Mouse (Mus musculus) left cerebral cortex, postnatal 4 days (tissue): ENCODE results near the gene Hoxa3. TPM values are rescaled to one million over a fixed set of nuclear protein-coding genes. Genes with fewer than 3 reads are reported as not detected.

ENCODE experiments used
- DNase-seq: peaks from one replicate; pipeline ENCODE4 v3.0.0-alpha.2; 2022
- intact Hi-C: fragments of 180-260 bp; cut with DNase I; formaldehyde crosslinking; loops from one replicate; pipeline ENCODE4 v1.15.1; 2025
- total RNA-seq, 2 experiments: library from RNA; stranded (reverse); gene quantifications; 2 replicates each; pipeline ENCODE4 v1.2.3; 2021

The Hoxa3 gene
- total RNA-seq, 2 experiments from 2014 or later, result not detected

DNA sequence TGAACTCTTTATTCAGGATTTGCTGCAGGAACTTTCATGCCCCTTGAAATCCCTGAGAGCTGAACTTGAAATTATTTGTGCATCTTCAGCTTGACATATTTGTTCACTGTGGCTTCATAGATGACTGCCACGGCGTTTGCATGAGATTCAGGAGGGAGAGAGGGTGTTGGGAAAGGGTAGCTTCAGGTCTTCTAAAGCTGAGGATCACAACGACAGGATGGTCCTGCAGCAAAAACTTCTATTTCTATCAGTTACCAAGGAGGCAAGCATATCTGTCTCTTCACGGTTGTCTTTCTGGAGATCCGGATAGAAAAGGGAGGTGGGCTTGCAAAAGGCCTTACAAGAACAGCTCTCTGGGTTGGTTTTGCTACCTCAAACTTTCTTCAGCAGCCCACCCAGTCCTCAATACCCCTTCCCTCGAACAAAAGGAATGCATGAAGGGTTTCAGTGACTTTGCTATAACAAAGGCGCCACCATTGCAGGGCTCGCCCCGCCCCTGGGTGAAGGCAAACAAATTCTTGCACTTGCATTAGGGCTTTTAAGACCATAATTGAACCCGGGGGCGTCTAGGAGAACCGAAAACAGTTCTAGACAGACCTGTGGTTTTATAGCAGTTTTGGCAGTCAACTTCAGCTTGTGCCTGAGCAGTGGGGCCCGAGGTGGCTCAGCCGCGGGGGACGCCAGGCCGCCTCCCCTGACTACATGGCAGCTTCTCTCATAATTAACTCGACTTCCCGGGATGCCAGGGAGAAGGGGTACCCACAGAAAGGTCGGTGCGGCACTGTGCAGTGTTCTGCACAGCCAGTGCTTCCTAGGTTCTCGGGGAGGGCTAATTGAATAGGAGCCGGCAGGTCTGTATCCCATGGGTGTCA lies 34.9 kb upstream of the Hoxa3 start:
- no peak for DNase-seq
- intact Hi-C loops, result no loop called here

DNA sequence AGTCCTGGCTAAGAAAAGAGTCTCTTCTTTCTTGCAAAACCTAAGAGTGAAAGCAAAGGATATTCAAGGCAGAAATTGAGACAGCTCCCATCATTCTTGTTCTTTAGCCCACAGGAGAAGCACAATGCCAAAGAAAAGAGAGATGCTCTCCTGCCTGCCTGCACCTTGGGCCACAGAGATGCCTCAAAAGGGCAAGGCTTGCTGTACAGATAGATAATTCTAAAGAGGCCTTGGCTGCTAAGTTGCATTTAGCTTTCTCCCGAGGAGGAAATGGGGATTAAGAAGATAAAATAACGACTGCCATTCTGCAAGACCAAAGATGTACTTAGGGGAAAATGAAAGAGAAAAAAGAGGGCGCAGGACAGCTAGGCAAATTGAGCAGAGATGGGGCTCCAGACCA lies 33.8 kb upstream of the Hoxa3 start:
- no peak for DNase-seq
- intact Hi-C loops, result no loop called here

GRCm38 (mm10) chr6:52246403-52246803 lies 33.3 kb upstream of the Hoxa3 start:
- intact Hi-C loops, result no loop called here
- no peak for DNase-seq

GRCm38 (mm10) chr6:52245757-52246142 lies 32.6 kb upstream of the Hoxa3 start, which contains the start of gene Hoxa11:
TSS of gene Hoxa11 (minus strand) at chr6:52245810.
- intact Hi-C loops, result no loop called here

GRCm38 (mm10) chr6:52245040-52245756 lies 32.1 kb upstream of the Hoxa3 start:
- DNase-seq, result no peak
- intact Hi-C loops, result no loop called here

More at GRCm38 (mm10) chr6:52245757-52246142, 32.6 kb upstream of the Hoxa3 start, which contains the start of gene Hoxa11:
- no peak for DNase-seq

DNA sequence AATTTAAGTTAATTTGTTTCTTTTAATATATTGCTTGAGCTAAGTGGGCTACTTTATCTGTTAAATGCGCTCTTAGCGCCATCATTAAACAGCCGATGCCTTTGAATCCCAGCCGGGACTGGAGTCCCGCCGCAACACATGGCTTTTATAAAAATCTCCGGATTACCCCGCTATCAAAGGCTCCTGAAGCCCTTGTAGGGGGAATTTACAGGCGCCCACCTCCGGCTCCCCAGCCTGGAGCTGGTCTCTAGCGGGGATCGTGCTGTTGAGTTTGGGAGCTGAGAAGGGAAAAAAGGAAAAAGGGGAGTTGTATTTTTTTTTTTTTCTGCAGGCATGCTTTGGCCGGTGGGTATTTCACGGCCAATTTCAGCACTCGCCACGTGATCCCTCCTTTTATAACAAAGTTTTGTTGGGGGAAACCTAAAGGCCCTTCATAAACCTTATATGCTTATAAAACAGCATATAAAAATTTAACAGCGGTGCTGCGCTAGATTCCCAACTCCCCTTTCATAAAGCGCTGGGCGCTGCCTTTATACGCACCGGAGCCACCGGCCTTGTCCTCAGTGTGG lies 31.4 kb upstream of the Hoxa3 start:
- intact Hi-C loops, result no loop called here
- DNase-seq, result no peak

- intact Hi-C loops, result no loop called here
- DNase-seq, result no peak
Observed at GRCm38 (mm10) chr6:52243681-52244121, 30.6 kb upstream of the Hoxa3 start.

GRCm38 (mm10) chr6:52242801-52243332 lies 29.7 kb upstream of the Hoxa3 start:
- intact Hi-C loops, result no loop called here
- no peak for DNase-seq

DNA sequence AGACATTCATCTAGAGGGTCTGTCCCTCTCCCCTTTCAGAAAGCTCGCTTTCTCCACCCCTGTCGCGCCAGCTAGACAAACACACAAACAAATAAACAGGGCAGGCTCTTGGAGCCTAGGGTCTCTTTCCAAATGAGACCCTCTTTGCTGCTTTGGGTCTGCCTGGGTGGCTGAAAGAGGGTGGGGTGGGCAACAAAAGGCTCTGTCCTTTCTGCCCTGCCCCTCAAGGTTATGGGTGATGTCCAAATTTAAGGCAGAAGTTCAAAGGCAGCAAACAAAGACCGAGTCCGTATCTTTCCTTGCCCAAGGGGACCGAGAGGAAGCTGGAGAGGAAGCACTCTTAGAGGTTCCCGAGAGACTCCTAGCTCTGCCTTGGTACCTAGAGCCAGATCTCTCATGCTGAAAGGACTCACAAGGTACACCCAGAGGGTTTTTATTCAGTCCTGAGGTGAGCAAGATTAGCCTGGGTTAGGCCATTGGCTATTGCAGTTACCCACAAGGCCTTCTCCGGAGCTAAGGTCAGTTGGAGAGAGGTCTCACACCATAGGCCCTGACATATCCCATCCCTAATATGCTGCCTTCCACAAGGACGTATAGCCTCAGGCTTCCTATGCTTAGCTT lies 28.0 kb upstream of the Hoxa3 start:
- DNase-seq, result no peak

GRCm38 (mm10) chr6:52240389-52241000 lies 27.4 kb upstream of the Hoxa3 start, which contains the start of gene Hoxa10:
TSS of gene Hoxa10 (minus strand) at chr6:52240854.
- DNase-seq, result peak; percentile 69
- intact Hi-C loops, result no loop called here

More for the DNA sequence above, 28.0 kb upstream of the Hoxa3 start:
- intact Hi-C loops, result no loop called here

DNA sequence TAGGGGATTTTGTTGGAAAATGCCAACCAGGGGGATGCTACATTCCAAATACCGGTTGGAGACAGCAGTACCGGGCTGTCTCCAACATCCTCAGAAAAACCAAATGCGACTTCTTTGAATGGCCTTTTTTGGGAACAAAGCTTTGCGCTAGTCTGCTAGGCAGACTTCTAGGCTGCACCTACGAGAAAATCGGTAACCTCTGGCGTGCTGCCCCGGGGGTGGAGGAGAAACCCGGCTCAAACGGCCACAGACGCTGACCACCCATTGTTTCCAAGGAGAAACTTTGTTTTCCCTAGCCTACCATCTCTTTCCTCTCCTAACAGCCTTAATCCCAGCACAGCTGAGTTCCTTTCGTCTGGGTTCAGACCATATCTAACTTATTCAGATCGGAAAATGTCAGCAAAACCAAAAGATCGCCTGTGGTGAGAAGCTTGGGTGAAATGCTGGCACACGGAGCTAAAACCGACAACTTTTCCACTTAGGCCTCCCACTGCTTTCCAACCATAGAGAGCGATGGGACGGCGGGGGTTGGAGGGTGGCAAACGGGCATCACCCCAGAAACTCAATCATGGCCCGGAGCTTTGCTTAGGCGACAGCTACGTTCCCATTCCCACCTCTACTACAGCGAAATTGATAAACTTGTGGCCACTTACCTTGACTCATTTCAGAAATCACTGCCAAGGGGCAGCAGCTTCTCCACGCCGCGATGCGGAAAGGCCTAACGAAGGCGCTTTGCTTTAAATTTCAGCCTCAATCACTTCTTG lies 26.7 kb upstream of the Hoxa3 start:
- intact Hi-C loops, result no loop called here
- no peak for DNase-seq

- intact Hi-C loops, result no loop called here
- DNase-seq, result no peak
Observed at GRCm38 (mm10) chr6:52238976-52239375, 25.8 kb upstream of the Hoxa3 start.

DNA sequence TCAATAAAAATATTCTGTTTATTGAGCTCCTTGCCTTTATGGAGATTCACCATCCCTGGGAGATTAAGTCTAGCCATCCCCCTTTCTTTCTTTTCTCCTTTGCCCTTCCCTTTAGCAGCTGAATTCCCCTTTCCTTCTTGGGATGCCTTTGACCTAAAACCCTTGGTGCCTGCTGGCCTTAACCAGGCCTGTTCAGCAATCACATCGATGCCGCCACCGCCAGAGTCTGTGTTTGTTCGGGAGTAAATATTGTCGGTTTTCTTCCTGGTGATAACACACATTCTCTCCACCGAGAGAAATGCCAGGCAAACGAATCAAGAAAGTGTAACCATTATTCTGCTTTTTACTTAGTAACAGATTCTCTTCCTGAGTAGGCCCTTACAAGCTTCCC lies 25.0 kb upstream of the Hoxa3 start:
- no peak for DNase-seq
- intact Hi-C loops, result no loop called here

DNA sequence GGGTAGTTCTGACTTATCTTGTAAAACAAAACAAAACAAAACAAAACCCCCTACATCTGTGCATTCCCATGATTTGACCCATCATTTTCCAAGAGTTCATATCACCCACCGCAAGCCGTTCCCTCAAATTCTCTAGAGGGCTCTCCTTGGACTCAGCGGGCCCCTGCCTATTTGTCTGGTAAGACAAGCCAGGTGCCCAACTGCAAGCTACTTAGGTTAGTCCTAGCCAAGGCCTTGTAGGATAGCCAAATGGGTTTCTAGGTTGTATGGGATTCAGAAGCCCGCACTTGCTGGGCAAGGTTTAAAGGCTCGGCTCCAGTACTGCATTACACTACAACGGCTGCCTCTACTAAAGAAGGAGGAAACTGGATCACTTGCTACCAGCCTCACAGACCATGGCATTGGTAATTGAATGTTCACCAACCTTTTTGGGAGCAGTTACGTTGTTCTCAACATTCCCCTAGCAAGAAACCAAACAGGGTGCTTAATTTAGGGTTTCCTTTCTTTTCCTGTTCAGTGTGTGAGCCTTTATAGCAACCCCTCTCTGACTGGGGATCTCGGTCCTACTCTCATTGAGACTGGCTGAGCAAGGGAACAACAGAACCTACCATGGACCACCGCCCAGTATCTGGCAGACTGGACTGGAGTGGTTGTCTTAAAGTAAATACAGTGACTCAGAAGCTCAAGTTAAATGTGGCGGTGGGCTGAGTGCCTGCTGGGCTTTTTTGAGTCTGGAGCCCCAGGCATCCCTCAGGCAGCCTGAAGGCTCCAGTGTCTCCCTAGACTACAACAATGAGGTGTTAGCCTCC lies 24.4 kb upstream of the Hoxa3 start:
- intact Hi-C loops, result no loop called here
- DNase-seq, result no peak

GRCm38 (mm10) chr6:52236806-52237205 lies 23.7 kb upstream of the Hoxa3 start:
- intact Hi-C loops, result no loop called here
- no peak for DNase-seq

DNA sequence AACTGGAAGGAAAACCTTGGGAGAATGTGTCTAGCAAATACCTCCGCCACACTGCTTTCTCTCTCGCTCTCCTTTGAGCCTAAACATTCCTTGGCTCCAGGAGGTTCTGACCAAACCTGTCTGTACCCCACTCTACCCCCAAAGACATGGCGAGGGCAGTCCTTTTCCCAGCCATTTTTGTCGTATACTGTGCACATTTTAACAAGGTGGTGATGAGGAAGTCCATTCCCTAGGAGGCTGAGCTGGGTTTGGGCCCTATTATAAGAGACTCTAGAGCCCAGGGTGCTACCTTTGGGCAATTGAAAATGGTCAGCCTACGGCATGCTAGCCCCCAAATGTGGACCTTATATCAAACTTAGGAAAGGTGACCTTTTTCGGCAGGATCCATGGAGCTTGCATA lies 22.7 kb upstream of the Hoxa3 start:
- intact Hi-C loops, result no loop called here
- no peak for DNase-seq

- DNase-seq, result no peak
- intact Hi-C loops, result no loop called here
Observed at GRCm38 (mm10) chr6:52235267-52235666, 22.1 kb upstream of the Hoxa3 start.

GRCm38 (mm10) chr6:52234428-52235140 lies 21.4 kb upstream of the Hoxa3 start:
- no peak for DNase-seq
- intact Hi-C loops, result no loop called here
